Mouse (Mus musculus): Measurements from ENCODE around the gene Vps25.

Gene Vps25

DNA sequence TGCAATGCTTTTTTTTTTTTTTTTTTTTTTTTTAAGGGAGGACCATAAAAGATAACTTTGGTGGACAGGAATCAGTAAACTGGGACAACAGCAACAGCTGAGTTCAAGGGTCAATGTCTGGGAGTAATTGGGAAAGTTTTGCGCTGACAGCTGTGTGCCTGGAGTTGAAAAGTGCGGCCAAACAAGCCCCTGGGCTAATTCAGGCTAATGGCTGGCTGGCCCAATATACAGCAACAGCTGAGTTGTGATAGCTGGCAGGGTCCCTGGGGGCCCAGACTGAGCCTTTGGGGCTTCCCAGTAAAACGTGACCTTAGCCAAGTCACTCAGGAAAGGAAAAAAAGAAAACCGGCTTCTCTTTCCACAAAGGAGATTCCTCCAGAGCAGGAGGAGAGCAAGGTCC is 8.4 kb upstream of the Vps25 start:
- DNase-seq (ENCODE audit: low read depth): no peak

DNA sequence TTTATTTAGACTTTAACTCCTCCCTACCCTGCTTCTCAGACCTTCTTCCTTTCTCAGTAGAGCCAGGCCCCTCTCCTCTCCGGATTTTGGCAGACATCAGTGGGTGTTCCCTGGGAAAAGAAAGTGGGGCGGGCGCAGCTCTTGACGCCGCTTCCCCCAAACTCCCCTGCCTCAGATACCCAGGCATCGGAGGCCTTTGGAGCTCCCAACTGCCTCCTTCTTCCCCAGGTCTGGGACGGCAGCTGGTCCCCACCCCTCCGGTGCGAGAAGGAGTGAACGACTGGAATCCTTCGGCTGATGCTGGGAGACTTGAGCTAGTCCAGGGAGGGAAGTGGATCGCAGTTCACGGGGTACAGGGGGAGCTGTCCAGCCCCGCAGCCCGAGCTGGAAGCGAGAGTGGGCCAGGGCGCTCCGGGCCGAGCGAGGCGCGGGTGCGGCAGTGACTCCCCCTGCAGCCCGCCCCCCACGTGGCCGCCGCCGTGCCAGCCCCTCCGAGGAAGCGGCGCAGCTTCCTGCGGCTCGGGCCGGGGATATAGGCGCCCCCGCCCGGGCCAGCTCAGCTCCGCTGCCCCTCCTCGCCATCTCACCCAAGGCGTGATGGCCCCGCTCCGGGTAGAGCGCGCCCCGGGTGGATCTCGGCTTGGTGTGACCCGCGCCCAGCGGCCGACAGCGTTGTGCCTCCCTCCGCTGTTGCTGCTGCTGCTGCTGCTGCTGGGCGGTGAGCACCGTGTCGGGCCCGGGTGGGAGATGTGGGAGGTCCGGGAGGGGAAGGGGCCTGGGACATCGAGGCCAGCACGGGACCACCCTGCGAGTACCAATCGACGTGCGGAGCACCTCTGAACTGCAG is 7.4 kb upstream of the Vps25 start, which contains the start of gene Ramp2:
TSS of gene Ramp2 (plus strand) at position 174 of the 847 bp plus-strand sequence.
- DNase-seq (ENCODE audit: low read depth): no peak

DNA sequence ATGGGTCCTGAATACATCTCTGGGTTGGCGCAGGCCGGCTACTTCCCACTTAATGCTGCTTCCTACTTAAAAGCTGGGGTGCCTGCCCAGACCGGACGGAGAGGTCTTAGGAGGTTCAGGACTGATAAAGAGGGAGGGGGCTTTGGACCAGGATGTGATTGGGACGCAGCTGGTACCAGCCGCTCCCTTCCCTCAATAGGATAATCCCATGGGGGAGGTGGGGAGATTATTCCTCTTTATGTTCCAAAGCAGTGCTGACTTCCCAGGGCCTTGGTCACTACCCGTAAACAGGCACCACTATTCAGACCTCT is 6.8 kb upstream of the Vps25 start:
- DNase-seq (ENCODE audit: low read depth): no peak

GRCm38 (mm10) chr11:101247521-101248030 is 5.9 kb upstream of the Vps25 start:
- no peak for DNase-seq (ENCODE audit: low read depth)

GRCm38 (mm10) chr11:101248258-101248994 is 5.1 kb upstream of the Vps25 start:
- DNase-seq (ENCODE audit: low read depth): no peak

- DNase-seq (ENCODE audit: low read depth): no peak
Measured at GRCm38 (mm10) chr11:101251031-101251430, 2.5 kb upstream of the Vps25 start.

- peak; percentile 60 for DNase-seq (ENCODE audit: low read depth)
Measured at GRCm38 (mm10) chr11:101252941-101253340, 566 bp upstream of the Vps25 start.

- no peak for DNase-seq (ENCODE audit: low read depth)
Measured at GRCm38 (mm10) chr11:101255826-101256775, 2.6 kb downstream of the Vps25 start.

DNA sequence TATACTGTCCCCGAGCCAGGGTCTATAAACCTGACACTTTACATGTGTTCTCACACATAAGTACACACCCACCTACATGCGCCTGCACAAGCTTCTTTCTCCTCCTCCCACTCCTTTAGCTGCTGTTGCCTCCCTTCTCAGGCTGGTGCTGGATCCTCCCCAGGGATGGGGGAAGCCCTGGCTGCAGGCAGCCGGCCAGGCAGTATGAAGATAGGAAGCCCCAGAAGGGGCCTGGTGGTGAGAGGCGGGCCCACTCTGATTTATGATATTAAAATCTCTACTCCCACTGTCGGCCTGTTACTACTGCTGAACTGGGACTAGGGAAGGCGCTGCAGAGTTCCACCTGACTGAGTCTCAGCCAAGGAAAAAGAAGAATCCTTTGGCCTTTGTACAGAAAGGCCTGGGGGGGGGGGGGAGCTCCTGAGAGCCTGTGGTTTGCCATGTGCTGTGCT is 5.8 kb downstream of the Vps25 start:
- DNase-seq (ENCODE audit: low read depth): no peak

- no peak for DNase-seq (ENCODE audit: low read depth)
Measured at GRCm38 (mm10) chr11:101259948-101260825, 6.7 kb downstream of the Vps25 start, which contains the start of gene Wnk4. Gene Wnk4 (plus strand): TSS chr11:101260567.

- DNase-seq (ENCODE audit: low read depth): no peak
Measured at GRCm38 (mm10) chr11:101260826-101261380, 7.4 kb downstream of the Vps25 start.

DNA sequence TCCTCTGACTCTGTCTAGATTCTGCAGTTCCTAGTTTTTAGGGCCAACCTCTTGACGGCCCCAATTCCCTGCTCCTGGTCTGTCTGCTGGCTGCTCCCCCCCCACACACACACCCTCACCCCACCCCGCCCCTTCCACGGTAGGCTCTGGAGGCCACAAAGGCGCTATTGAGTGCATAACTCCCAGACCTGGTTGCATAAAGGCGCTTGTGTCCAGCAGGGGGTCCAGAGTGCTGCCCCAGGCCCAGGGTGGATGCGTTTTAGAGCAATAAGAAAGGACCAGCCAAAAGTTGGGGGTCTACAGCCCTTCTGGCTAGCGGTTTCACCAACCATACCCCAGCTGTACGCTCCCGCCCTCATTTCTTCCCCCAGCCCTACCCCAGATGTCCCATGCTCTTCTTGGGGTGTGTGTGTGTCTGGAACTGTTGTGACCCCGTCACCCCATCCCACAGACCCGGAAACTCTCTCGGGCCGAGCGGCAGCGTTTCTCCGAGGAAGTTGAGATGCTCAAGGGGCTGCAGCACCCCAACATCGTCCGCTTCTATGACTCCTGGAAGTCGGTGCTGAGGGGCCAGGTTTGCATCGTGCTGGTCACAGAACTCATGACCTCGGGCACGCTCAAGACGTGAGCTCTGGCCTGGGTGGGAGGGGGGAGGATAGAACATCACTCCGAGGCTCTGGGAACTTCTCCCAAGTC is 8.9 kb downstream of the Vps25 start:
- no peak for DNase-seq (ENCODE audit: low read depth)

DNA sequence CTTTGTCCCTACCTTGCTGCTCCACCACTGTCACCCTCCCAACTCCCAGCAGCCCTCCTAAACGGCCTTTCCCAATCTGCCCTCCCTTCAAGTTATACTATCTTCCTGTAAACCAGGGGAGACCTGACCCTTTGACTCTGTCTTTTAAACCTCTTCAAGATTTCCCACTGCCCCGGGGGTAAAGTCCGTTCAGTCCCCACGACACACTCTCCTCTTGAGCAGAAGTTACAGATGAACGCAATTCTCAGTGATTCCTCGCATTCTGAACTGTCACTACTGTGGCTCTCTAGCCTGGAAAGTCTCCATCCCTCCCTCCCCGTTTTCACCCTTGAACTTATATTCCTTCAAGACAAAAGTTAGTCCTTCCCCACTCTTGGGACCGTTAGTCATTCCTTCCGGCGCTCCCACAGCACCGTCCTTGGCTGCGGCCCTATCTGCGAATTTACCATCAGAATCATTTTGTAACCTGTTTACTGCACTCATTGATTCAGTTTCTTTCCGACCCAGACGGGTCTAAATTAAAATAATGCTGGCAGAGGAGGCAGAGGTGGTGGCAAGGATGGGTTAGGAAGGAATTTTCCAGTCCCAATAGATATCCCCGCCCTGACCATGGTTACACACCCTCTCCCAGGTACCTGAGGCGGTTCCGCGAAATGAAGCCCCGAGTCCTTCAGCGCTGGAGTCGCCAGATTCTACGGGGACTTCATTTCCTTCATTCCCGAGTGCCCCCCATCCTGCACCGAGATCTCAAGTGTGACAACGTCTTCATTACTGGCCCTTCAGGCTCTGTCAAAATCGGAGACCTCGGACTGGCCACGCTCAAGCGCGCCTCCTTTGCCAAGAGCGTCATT is 9.9 kb downstream of the Vps25 start:
- no peak for DNase-seq (ENCODE audit: low read depth)

DNA sequence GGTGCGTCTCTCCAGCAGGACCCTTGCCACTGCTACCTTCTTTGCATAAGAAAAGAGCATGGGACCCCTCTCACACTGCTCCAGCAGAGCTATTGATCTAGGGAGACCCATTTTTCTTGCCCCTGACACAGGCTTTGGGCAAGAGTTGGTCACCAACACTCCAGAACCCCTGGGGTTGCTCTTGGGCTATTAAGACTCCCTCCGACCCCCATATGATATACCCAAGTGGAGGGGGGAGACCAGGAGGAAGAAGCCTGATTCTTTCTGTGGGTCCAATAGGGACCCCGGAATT is 10.4 kb downstream of the Vps25 start:
- DNase-seq (ENCODE audit: low read depth): no peak

DNA sequence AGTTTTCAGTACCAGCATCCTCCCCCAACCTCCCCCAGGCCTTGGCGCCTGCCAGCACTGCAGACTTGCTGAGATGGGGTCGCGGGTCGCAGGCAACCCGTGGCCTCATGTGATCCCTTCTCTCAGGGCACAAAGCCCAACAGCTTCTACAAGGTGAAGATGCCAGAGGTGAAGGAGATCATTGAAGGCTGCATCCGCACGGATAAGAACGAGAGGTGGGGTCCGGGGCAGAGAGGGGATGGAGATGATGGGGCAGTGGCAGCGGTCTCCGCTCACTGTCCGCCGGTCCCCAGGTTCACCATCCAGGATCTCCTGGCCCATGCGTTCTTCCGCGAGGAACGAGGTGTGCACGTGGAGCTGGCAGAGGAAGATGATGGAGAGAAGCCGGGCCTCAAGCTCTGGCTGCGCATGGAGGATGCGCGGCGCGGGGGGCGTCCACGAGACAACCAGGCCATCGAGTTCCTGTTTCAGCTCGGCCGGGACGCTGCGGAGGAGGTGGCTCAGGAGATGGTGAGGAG is 11.5 kb downstream of the Vps25 start:
- no peak for DNase-seq (ENCODE audit: low read depth)

DNA sequence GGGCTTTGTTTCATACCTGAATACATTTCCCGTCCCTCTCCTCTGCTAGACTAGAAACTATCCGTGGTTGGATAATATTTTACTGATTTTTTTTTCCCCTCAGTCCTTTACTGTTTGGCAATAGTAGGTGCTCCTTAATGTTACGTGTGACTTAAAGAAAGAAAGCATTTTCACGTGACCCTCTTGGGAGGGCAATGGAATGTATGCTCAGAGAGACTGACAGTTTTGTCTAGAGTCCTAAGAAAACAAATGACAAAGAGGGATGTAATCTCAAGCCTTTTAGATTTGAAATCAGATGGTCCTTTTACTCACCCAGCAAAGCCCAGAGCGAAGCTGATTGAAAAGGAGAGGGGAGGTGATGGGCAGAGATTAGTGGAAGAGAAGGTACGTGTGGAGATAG is 12.4 kb downstream of the Vps25 start:
- DNase-seq (ENCODE audit: low read depth): no peak

GRCm38 (mm10) chr11:101269577-101270116 is 16.1 kb downstream of the Vps25 start:
- no peak for DNase-seq (ENCODE audit: low read depth)

DNA sequence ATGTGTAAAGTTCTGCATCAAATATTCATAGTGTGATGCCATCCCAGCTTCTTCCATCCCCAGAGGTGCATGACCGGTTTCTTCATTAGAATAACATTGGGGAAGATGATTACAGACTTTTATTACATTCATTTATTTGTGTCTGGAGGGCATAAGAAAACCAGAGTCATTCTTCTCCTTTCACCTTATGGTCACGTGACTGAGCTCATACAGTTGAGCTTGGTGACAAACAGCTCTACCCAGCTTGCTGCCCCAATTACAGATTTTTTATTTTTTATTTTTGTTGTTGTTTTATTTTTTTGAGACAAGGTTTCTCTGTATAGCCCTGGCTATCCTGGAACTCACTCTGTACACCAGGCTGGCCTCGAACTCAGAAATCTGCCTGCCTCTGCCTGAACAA is 18.9 kb downstream of the Vps25 start:
- DNase-seq (ENCODE audit: low read depth): no peak

- DNase-seq (ENCODE audit: low read depth): no peak
Measured at GRCm38 (mm10) chr11:101275309-101275708, 21.8 kb downstream of the Vps25 start.
